Mouse (Mus musculus) mouse embryonic stem cell (cell line): ENCODE results near the gene Mypn.

Source experiments
- in situ Hi-C, 2 experiments: fragments of 300-500 bp; cut with MboI; formaldehyde crosslinking; loops; 1 replicate in 1 of 2; 3 replicates in 1 of 2; pipeline ENCODE4 v1.14.3; 2019 to 2020; ENCODE audit warnings: low sequenced_read_pairs in 2 of 2, low pct_unique_long_range_greater_than_20kb in 1 of 2, mixed read lengths in 1 of 2; ENCODE audit not compliant: unreplicated experiment in 1 of 2

Gene Mypn

DNA sequence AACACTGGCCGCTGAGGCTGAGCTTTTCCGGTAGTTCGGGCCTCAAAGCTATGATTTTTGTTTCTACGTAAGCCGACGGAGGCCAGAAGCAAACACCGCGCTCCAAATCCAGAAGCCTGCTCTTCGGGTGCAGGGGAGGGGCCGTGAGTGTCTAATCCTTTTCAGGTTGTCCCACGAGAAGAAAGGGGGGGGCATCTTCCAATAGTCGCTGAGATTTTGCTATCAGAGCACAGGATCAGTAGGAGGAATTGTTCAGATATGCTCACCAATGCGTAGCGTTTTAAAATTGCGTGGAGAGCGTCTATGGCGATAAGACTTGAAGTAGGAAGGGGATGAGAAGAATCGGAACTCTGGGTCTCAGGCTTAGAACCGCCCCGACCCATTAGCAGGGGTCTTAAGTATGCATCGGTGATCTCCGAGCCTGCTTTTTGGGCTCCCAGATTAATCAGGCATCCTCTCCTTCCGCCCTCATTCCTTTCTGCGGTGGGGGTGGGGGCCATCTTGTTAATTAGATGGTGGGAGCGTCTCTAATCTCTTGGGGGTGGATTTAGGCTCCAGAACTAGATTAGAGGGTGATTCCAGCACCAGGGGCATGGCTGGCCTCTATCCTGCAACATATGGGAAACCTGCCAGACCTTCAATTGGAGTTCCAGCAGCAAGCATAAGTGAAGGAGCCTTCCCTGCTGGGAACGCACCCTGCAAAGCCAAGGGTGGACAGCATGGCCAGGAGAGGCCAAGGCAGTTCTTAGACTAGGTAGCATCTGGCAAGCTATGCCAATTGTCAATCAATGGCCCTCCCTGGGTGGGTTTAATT is 113.8 kb downstream of the Mypn start:
- in situ Hi-C loops, result no loop called here

DNA sequence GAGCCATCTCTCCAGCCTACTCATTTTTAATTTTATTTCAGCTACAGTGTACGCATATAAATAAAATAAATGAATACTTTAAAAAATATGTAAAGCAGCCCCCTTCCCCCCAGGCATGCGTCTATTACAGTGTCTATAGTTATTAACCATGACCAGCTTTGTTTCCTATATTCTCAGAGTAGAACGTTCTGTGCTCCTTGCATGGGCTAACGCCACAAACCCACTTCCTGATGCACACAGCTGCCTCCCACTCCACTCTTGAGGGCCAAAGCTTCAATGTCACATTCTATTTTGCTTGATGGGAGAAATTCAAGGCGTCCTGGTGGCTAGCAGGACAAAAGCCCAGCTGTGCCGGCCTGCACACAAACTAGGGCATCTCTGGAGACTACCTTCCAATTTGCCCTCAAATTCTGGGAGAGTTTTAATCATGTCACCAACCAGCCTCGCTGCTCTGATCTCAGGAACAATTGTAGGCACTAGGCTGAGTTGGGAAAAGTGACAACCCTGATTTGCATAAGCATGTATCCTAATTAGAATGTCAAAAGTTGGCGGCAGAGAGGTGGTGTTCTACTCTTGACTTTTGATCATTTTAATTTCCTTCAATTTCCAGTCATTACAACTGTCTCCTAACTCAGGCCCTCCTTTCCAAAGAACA is 114.5 kb downstream of the Mypn start:
- in situ Hi-C loops, result no loop called here

DNA sequence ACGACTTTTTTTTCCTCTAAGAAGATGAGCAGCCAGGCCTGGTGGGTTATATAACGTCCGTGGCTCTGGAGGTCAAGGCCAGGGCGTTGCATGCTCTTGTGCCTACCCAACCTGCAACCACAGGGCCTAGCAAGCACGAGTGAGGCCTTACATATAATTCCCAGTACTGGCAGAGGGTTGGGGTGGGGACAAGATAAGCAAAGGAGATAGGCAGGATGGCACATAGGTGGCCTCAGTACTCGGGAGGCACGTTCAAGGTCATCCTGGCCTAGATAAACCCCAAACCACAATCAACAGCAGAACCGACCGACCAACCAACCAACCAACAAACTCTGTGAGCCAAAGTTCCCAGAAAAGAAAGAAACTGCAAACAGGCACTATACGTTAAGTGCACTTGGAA is 117.4 kb downstream of the Mypn start:
- in situ Hi-C loops, result no loop called here

DNA sequence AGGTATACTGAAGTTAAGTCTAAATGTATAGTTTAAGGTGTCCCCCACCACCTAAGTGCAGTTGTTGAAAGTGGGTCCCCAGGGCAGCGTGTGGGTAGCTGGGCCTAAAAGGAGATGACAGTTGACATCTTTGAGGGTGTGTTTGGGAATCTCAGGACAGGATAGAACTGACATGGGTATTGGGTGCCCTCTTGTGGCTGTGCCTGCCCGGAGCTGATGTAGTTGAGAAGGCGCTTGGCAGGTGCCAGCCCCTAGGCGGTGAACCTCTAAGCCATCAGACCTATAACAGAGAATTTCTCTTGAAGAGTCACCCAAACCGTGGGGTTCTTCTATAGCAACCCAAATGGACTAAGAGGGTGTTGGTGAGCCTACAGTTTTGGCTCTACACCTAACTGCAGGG is 137.8 kb downstream of the Mypn start:
- in situ Hi-C loops, result loop anchor here in 1 of 2 experiments (10.0 kb wide), 1 partner anchor 81 kb away; the partner anchor contains the start of gene Rufy2
